In the genomic region with DNA sequence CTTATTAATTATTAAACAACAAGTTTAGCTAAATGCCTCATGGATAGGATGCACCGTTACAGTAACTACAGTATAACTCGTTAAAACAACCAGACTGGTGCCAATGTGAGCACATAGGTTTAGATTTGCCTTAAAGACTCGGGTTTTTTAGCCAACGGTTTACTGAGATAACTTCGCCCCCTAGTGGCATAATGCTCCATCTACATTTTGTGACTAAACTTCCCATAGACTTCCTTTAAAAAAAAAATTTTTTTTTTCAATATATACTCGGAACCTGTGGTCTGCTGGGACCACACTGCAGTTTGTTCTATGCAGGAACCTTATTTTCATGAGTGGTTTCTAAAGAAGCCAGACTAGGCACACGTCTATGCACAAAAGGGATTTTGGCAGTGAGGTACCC, we compare ENCODE assay signal across 7 mouse cellular contexts. TPM values are rescaled to one million over a fixed set of nuclear protein-coding genes. Genes with fewer than 3 reads are reported as not detected.
DNase-seq lines count a peak whose midpoint lies in the region; ATAC-seq and TF ChIP-seq lines count a peak whose summit lies in the region.

No protein-coding gene starts in this region.

- H3K27ac ChIP-seq in ES-E14 (ENCODE audit: insufficient read depth, low read depth, low read length, poor library complexity, severe bottlenecking): no peak overlapping the region
- no peak overlapping the region for H3K27ac ChIP-seq in heart, embryonic 15.5 days
- H3K27ac ChIP-seq in lung, postnatal 0 days (ENCODE audit: low read length): no peak overlapping the region

- no peak overlapping the region for H3K9ac ChIP-seq in ES-E14 (ENCODE audit: insufficient read depth, low read depth, low read length, poor library complexity, severe bottlenecking)
- H3K9ac ChIP-seq in heart, embryonic 15.5 days: no peak overlapping the region
- H3K9ac ChIP-seq in lung, postnatal 0 days (replicated peaks; ENCODE audit: low read depth): no peak overlapping the region

- H3K36me3 ChIP-seq in ES-E14 (ENCODE audit: control insufficient read depth, insufficient read depth, low read length, poor library complexity, severe bottlenecking): no peaks in the 10 kb centered on the region
- no peaks in the 10 kb centered on the region for H3K36me3 ChIP-seq in heart, embryonic 15.5 days
- no peaks in the 10 kb centered on the region for H3K36me3 ChIP-seq in lung, postnatal 0 days (ENCODE audit: insufficient read depth, low read length)

- no peaks in the 10 kb centered on the region; the same call in none of the 2 replicates for H3K27me3 ChIP-seq in heart, embryonic 15.5 days
- H3K27me3 ChIP-seq in lung, postnatal 0 days (replicated peaks; ENCODE audit: insufficient read depth, low read length): no peaks in the 10 kb centered on the region

- peak overlapping the region; percentile 59 for H3K4me2 ChIP-seq in heart, embryonic 15.5 days
- peak overlapping the region; percentile 45 for H3K4me2 ChIP-seq in lung, postnatal 0 days (replicated peaks; ENCODE audit: low read depth, low read length)

- 4% methylated on average over 7 of the region's 7 CpGs for WGBS in heart, embryonic 15.5 days
- 3% methylated on average over 7 of the region's 7 CpGs for WGBS in lung, postnatal 0 days

- no peak for ATAC-seq in heart, embryonic 15.5 days (replicated peaks; ENCODE audit: insufficient number of reproducible peaks, insufficient read depth, low FRiP score, low read depth)
- ATAC-seq in lung, postnatal 0 days: no peak

- peak; percentile 72 for TF ChIP-seq CTCF in lung, postnatal 0 days (IDR thresholded peaks at IDR 0.05)

- DNase-seq in A20 (ENCODE audit: low read depth, low spot score) (peak; percentile 54), ES-E14 (ENCODE audit: low read depth, low spot score) (peak; percentile 54)
- peak; percentile 82 for DNase-seq in embryo, embryonic 10 days (ENCODE audit: low spot score)
- DNase-seq in kidney, postnatal 14 days: peak; percentile 63
- DNase-seq in lung, postnatal 0 days (ENCODE audit: low spot score): peak; percentile 88
- peak; percentile 49 for DNase-seq in right cerebral cortex, postnatal 14 days

- in situ Hi-C loops in ES-E14 (cut with MboI; ENCODE audit: low sequenced_read_pairs in 2 of 2, unreplicated experiment in 2 of 2): loop anchor here (10.0 to 25.0 kb wide), 3 partner anchors 724 to 974 kb away; no protein-coding TSS in a partner anchor

- no peak overlapping the region for H3K4me3 ChIP-seq in ES-E14 (ENCODE audit: insufficient read depth in 1 of 2, low read depth in 1 of 2, low read length in 2 of 2, poor library complexity in 1 of 2, severe bottlenecking in 1 of 2)
- H3K4me3 ChIP-seq in heart, embryonic 15.5 days: peak overlapping the region; percentile 13
- no peak overlapping the region for H3K4me3 ChIP-seq in lung, postnatal 0 days (ENCODE audit: low read depth, low read length)

- no peaks in the 10 kb centered on the region for H3K9me3 ChIP-seq in ES-E14 (ENCODE audit: control insufficient read depth, insufficient read depth, low read depth, low read length)
- no peaks in the 10 kb centered on the region for H3K9me3 ChIP-seq in heart, embryonic 15.5 days (replicated peaks)
- no peaks in the 10 kb centered on the region for H3K9me3 ChIP-seq in lung, postnatal 0 days (ENCODE audit: low read length)

- H3K4me1 ChIP-seq in ES-E14 (ENCODE audit: control insufficient read depth in 2 of 2, insufficient read depth in 2 of 2, low read length in 2 of 2, poor library complexity in 1 of 2): peaks cover 0 to 2% of the 10 kb centered on the region in 2 experiments; a peak in 2 of 4 replicates
- no peaks in the 10 kb centered on the region for H3K4me1 ChIP-seq in heart, embryonic 15.5 days (replicated peaks)
- no peaks in the 10 kb centered on the region for H3K4me1 ChIP-seq in lung, postnatal 0 days (ENCODE audit: insufficient read depth, low read depth, low read length)

- no peak for TF ChIP-seq EP300 in lung, postnatal 0 days (IDR thresholded peaks at IDR 0.05)

TF ChIP-seq in ES-E14, 5 proteins besides CTCF, POLR2A, EP300 and RAD21:
- TF ChIP-seq CHD2 (IDR thresholded peaks at IDR 0.05; ENCODE audit: low read depth, low read length) (no peak), HCFC1 (IDR thresholded peaks at IDR 0.05; ENCODE audit: borderline replicate concordance, insufficient read depth, low read length) (no peak), MAFK (IDR thresholded peaks at IDR 0.05; ENCODE audit: insufficient read depth, low read depth, low read length) (0 out of 2 replicates have a peak, but pooled peaks have one; percentile 5), ZC3H11A (IDR thresholded peaks at IDR 0.05; ENCODE audit: borderline replicate concordance, low read depth, low read length) (peak; percentile 91), ZNF384 (IDR thresholded peaks at IDR 0.05; ENCODE audit: low read depth, low read length) (peak; percentile 46; the same call in 1 of the 2 replicates)
TF ChIP-seq in ES-E14: peak in this region for 3.

RNA-seq across cellular contexts. Expression of gene Atp13a4, which starts 16.2 kb away (rescaled TPM):
- total RNA-seq in ES-E14 (2012; rRNA removed): 0.95 and 1.1 TPM in 2 replicates
- polyA plus RNA-seq in heart, embryonic 15.5 days (2015; fragmentation: Nextera tagmentation; extraction: Ambion mirVana): 0.22 and 0.23 TPM in 2 replicates
- 2.0 and 2.4 TPM in 2 replicates for polyA plus RNA-seq in lung, postnatal 0 days (2015; fragmentation: Nextera tagmentation; extraction: Ambion mirVana)

RNA-seq across cellular contexts. Expression of gene Opa1, which starts 18.3 kb away (rescaled TPM):
- 55.3 and 56.8 TPM in 2 replicates for total RNA-seq in ES-E14 (2012; rRNA removed)
- 35.3 and 37.1 TPM in 2 replicates for polyA plus RNA-seq in heart, embryonic 15.5 days (2015; fragmentation: Nextera tagmentation; extraction: Ambion mirVana)
- 13.1 and 14.1 TPM in 2 replicates for polyA plus RNA-seq in lung, postnatal 0 days (2015; fragmentation: Nextera tagmentation; extraction: Ambion mirVana)
